Mouse (Mus musculus) retina, postnatal 7 days (tissue): ENCODE results near the gene Asic2.

ENCODE experiments used
- DNase-seq: peaks from one replicate; pipeline ENCODE4 v3.0.0-alpha.2; 2012; ENCODE audit warnings: low read depth, low spot score

The Asic2 gene

DNA sequence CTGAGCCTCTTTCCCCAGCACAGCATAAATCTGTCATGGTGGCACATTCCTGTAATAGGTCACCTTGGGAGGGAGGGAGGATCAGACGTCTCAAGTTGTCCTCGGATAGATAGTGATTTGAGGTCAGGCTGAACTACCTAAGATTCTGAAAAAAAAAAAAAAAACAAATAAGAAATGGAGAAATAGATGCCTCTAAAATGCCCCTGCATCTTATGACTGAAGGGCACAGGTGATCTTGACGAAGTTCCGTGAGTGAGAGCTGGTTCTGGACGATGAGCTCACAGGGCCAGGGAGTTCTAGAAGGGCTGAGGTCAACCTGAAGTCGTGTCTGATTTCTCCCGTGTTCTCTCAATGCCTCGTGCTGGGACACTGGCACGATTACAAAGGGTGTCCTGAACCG is 1110.2 kb downstream of the Asic2 start, which contains the start of gene Spaca3:
Gene Spaca3, plus strand, starts transcription at position 301 of the 400 bp plus-strand sequence.
- DNase-seq: no peak

DNA sequence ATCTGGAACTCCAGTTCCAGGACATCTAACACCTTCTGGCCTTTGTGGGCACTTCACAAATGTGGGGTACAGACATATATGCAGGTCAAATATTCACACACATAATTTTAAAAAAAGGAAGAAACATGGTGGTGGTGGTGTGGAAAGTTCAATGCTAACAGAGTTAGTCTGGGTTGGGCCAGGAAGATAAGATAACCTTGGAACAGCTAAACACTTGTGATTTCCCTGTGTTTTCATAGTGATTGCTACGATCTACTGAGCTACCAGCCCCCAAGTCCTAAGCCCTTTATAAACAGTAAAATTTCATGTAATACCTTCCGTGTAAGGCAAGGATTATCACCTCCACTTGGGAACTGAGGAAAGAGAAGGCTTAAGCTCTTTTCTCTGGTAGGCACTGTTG is 1111.4 kb downstream of the Asic2 start:
- no peak for DNase-seq

- DNase-seq: no peak
Measured at GRCm38 (mm10) chr11:80854908-80855307, 1113.3 kb downstream of the Asic2 start.

DNA sequence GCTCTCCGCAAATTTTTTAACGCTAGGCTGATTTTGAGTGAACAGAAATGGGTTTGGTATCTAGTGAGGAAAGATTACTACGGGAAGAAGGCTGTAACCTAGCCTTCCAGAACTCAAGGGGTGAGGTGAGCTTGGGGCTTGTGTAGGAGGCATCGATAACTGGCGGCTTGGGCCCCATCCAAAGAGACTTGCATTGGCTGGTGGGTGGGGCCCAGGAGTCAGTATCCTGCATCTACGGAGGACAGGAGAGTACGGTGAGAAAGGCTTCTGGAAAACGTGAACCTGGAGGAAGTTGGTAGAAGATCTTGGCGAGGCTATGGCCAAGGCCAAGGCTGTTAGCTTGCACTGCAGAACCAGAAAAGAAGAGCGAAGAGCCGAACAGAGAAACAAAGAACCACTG is 1113.8 kb downstream of the Asic2 start:
- no peak for DNase-seq

- DNase-seq: no peak
Measured at GRCm38 (mm10) chr11:80853014-80853413, 1115.2 kb downstream of the Asic2 start.

GRCm38 (mm10) chr11:80851859-80852258 is 1116.4 kb downstream of the Asic2 start:
- DNase-seq: no peak

GRCm38 (mm10) chr11:80848131-80848530 is 1120.1 kb downstream of the Asic2 start:
- no peak for DNase-seq

- DNase-seq: no peak
Measured at GRCm38 (mm10) chr11:80846115-80846514, 1122.1 kb downstream of the Asic2 start.

- no peak for DNase-seq
Measured at GRCm38 (mm10) chr11:80845486-80845885, 1122.8 kb downstream of the Asic2 start.

- DNase-seq: no peak
Measured at GRCm38 (mm10) chr11:80843435-80843834, 1124.8 kb downstream of the Asic2 start.

DNA sequence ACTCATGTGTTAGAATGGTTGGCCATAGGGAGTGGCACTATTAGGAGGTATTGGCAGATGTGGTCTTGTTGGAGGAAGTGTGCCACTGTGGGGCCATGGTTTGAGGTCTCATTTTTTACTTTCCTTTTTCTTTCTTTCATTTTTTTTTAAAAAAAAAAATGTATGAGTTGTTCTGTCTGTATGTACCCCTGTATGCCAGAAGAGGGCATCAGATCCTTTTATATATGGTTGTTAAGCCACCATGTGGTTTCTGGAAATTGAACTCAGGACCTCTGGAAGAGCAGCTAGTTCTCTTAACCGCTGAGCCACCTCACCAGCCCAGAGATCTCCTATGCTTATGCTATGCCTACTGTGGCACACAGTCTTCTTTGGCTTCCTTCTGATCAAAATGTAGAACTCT is 1129.5 kb downstream of the Asic2 start:
- DNase-seq: no peak

DNA sequence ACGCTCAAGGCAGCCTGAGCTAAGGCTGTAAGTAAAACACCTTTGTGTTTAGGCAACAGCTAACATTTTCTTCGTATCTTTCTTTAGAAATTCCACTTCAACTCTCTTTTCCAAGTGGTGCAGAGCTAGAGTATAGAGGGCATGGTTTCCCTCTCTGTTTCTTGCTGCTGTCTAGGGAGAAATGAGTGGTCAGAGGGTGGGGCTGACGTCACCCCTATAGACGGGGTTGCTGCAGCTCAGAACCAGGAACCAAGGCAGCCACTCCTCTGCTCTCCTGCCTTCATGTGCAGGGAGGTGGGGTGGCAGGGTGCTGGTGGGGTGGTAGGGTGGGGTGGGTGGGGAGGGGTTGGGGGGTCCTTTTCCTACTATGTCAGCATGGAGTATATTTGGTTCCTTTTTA is 1132.4 kb downstream of the Asic2 start:
- DNase-seq: no peak

DNA sequence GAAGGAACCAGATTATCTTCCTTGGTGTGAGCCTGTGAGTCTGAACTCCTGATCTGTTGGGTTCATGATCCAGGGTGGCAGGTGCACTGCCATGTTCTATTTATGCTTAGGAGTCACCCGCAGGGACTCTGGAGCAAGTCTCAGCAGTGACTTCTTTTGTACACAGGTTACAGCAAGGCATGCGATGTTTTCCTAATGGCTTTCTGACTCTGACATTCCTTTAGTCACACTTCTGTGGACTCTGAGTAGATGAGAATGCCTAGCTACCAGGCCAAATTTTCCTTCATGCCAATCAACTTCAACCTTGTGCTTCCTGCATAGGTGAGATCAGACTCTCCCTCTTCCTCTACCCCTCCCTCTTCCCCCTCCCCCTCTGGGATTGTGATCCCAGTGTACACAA is 1132.9 kb downstream of the Asic2 start:
- DNase-seq: no peak
